Mouse (Mus musculus) MEL (cell line): ENCODE results near the gene Thap8. TPM values are rescaled to one million over a fixed set of nuclear protein-coding genes. Genes with fewer than 3 reads are reported as not detected.

Experiments
- DNase-seq: peaks from one replicate; pipeline ENCODE4 v3.0.0; 2011; ENCODE audit warnings: low read depth, low spot score
- H3K27ac ChIP-seq: 2 replicates; pipeline ENCODE4 v1.5.1; 2012; ENCODE audit warnings: low read depth, mild to moderate bottlenecking, control low read depth, low read length, moderate library complexity; ENCODE audit not compliant: control insufficient read depth
- H3K27me3 ChIP-seq, 2 experiments: fragments of 150-350 bp in 1 of 2; sonication (generic) in 1 of 2; 2 replicates each; pipeline ENCODE4 v1.6.1; 2012; ENCODE audit warnings: low read length in 2 of 2, mild to moderate bottlenecking in 2 of 2, improper control_type of control experiment in 1 of 2, moderate library complexity in 1 of 2; ENCODE audit not compliant: insufficient read depth in 2 of 2, control insufficient read depth in 1 of 2
- H3K36me3 ChIP-seq, 2 experiments: 2 replicates each; pipeline ENCODE4 v1.6.1; 2012 to 2014; ENCODE audit warnings: low read length in 2 of 2, improper control_type of control experiment in 1 of 2, inconsistent platforms in 1 of 2, mild to moderate bottlenecking in 1 of 2; ENCODE audit not compliant: insufficient read depth in 2 of 2, control insufficient read depth in 1 of 2
- H3K4me1 ChIP-seq, 2 experiments: fragments of 150-350 bp in 1 of 2; sonication (generic) in 1 of 2; 2 replicates each; pipeline ENCODE4 v1.6.1; 2012; ENCODE audit warnings: low read length in 2 of 2, improper control_type of control experiment in 1 of 2, mild to moderate bottlenecking in 1 of 2; ENCODE audit not compliant: insufficient read depth in 2 of 2, control insufficient read depth in 1 of 2
- H3K4me3 ChIP-seq, 2 experiments: fragments of 150-350 bp in 1 of 2; sonication (generic) in 1 of 2; 2 replicates each; pipeline ENCODE4 v1.5.1; 2012; ENCODE audit warnings: low read depth in 2 of 2, low read length in 2 of 2, mild to moderate bottlenecking in 2 of 2, moderate library complexity in 2 of 2, control low read depth in 1 of 2, improper control_type of control experiment in 1 of 2; ENCODE audit not compliant: control insufficient read depth in 1 of 2, insufficient read depth in 1 of 2
- H3K79me2 ChIP-seq: 2 replicates; pipeline ENCODE4 v1.6.1; 2012; ENCODE audit warnings: mild to moderate bottlenecking, low read length, moderate library complexity; ENCODE audit not compliant: control insufficient read depth, poor library complexity, insufficient read depth
- H3K9ac ChIP-seq: 2 replicates; pipeline ENCODE4 v1.6.1; 2012; ENCODE audit warnings: low read depth, mild to moderate bottlenecking, control low read depth, low read length, moderate library complexity; ENCODE audit not compliant: control insufficient read depth, poor library complexity, severe bottlenecking
- H3K9me3 ChIP-seq: fragments of 150-350 bp; sonication (generic); replicated peaks from 2 replicates; pipeline ENCODE4 v1.6.1; 2012; ENCODE audit warnings: mild to moderate bottlenecking, low read length, improper control_type of control experiment, moderate library complexity; ENCODE audit not compliant: insufficient read depth
- CHD2 ChIP-seq: IDR thresholded peaks from 2 replicates; pipeline ENCODE4 v1.6.1; 2011; ENCODE audit warnings: low read length, improper control_type of control experiment
- CTCF ChIP-seq, 3 experiments: IDR thresholded peaks in 2 of 3; conservative IDR thresholded peaks in 1 of 3; 2 replicates each; pipeline ENCODE4 v1.5.1; 2011 to 2012; ENCODE audit warnings: low read length in 3 of 3, low read depth in 2 of 3, mild to moderate bottlenecking in 2 of 3, improper control_type of control experiment in 1 of 3, inconsistent platforms in 1 of 3, mixed read lengths in 1 of 3, moderate library complexity in 1 of 3; ENCODE audit not compliant: control insufficient read depth in 1 of 3, insufficient read depth in 1 of 3, poor library complexity in 1 of 3, severe bottlenecking in 1 of 3
- GABPA ChIP-seq: IDR thresholded peaks from 2 replicates; pipeline ENCODE4 v1.6.1; 2012; ENCODE audit warnings: low read depth, mild to moderate bottlenecking, inconsistent platforms, low read length, improper control_type of control experiment, moderate library complexity
- HCFC1 ChIP-seq: IDR thresholded peaks from 2 replicates; pipeline ENCODE4 v1.6.1; 2012; ENCODE audit warnings: low read depth, mild to moderate bottlenecking, inconsistent platforms, low read length, improper control_type of control experiment, moderate library complexity
- KAT2A ChIP-seq: conservative IDR thresholded peaks from 2 replicates; pipeline ENCODE4 v1.6.1; 2012; ENCODE audit warnings: low read depth, low read length, improper control_type of control experiment, inconsistent platforms
- MAFK ChIP-seq: IDR thresholded peaks from 2 replicates; pipeline ENCODE4 v1.6.1; 2011; ENCODE audit warnings: low read depth, mild to moderate bottlenecking, low read length, improper control_type of control experiment, borderline replicate concordance
- MAX ChIP-seq: IDR thresholded peaks from 2 replicates; pipeline ENCODE4 v1.6.1; 2011; ENCODE audit warnings: low read length, improper control_type of control experiment
- MXI1 ChIP-seq: IDR thresholded peaks from 2 replicates; pipeline ENCODE4 v1.6.1; 2011; ENCODE audit warnings: mild to moderate bottlenecking, low read depth, low read length, improper control_type of control experiment
- NELFE ChIP-seq: IDR thresholded peaks from 2 replicates; pipeline ENCODE4 v1.6.1; 2011; ENCODE audit warnings: low read depth, low read length, improper control_type of control experiment
- NRF1 ChIP-seq: IDR thresholded peaks from 2 replicates; pipeline ENCODE4 v1.6.1; 2014; ENCODE audit warnings: low read depth, mild to moderate bottlenecking, inconsistent platforms, low read length, improper control_type of control experiment, moderate library complexity; ENCODE audit not compliant: poor library complexity, insufficient read depth, severe bottlenecking
- POLR2A ChIP-seq, 2 experiments: IDR thresholded peaks; 2 replicates each; pipeline ENCODE4 v1.6.1; 2011 to 2012; ENCODE audit warnings: low read length in 2 of 2, mild to moderate bottlenecking in 2 of 2, control low read depth in 1 of 2, improper control_type of control experiment in 1 of 2, low read depth in 1 of 2, moderate library complexity in 1 of 2; ENCODE audit not compliant: control insufficient read depth in 1 of 2, insufficient read depth in 1 of 2, poor library complexity in 1 of 2
- POLR2AphosphoS5 ChIP-seq: IDR thresholded peaks from 2 replicates; pipeline ENCODE4 v1.6.1; 2012; ENCODE audit warnings: low read depth, borderline replicate concordance, mild to moderate bottlenecking, inconsistent platforms, low read length, moderate library complexity, mixed read lengths
- RAD21 ChIP-seq: IDR thresholded peaks from 2 replicates; pipeline ENCODE4 v1.6.1; 2011; ENCODE audit warnings: mild to moderate bottlenecking, low read depth, low read length, improper control_type of control experiment
- RCOR1 ChIP-seq: IDR thresholded peaks from 2 replicates; pipeline ENCODE4 v1.6.1; 2012; ENCODE audit warnings: low read depth, mild to moderate bottlenecking, inconsistent platforms, low read length, improper control_type of control experiment
- SIN3A ChIP-seq: IDR thresholded peaks from 2 replicates; pipeline ENCODE4 v1.6.1; 2012; ENCODE audit warnings: low read length, improper control_type of control experiment, inconsistent platforms
- SMC3 ChIP-seq: IDR thresholded peaks from 2 replicates; pipeline ENCODE4 v1.6.1; 2011; ENCODE audit warnings: low read depth, low read length, improper control_type of control experiment
- ZC3H11A ChIP-seq: IDR thresholded peaks from 2 replicates; pipeline ENCODE4 v1.6.1; 2012; ENCODE audit warnings: low read depth, mild to moderate bottlenecking, inconsistent platforms, low read length, improper control_type of control experiment
- ZMIZ1 ChIP-seq: IDR thresholded peaks from 2 replicates; pipeline ENCODE4 v1.6.1; 2012; ENCODE audit warnings: low read depth, mild to moderate bottlenecking, inconsistent platforms, low read length, improper control_type of control experiment, moderate library complexity
- polyA plus RNA-seq, 2 experiments: library from polyadenylated mRNA; stranded (reverse) in 1 of 2; unstranded in 1 of 2; fragments of >175 nt in 1 of 2; fragments of >200 nt in 1 of 2; gene quantifications; 2 replicates each; pipeline versions ENCODE4 v1.2.1 to v1.2.4; 2012; ENCODE audit warnings: low replicate concordance in 2 of 2, low read depth in 1 of 2; ENCODE audit not compliant: insufficient read length in 2 of 2, insufficient read depth in 1 of 2, missing spikeins in 1 of 2
- total RNA-seq: library from RNA; depleted of rRNA; stranded (reverse); fragments of 300-350 nt; gene quantifications from 2 replicates; pipeline ENCODE4 v1.2.3, GENCODE M21; 2012

The Thap8 gene
- total and polyA plus RNA-seq, 3 experiments: 0.46 to 0.73 TPM; not detected in 1

- Histone ChIP-seq H3K4me3 (no peak overlapping the region), H3K27ac (no peak overlapping the region), H3K4me1 (peaks cover 0 to under 1% of the 10 kb centered on the region in 2 experiments; a peak in 1 of 4 replicates), H3K9ac (no peak overlapping the region), H3K9me3 (no peaks in the 10 kb centered on the region), H3K27me3 (peaks cover 0 to 2% of the 10 kb centered on the region in 2 experiments; a peak in 3 of 4 replicates), H3K79me2 (no peaks in the 10 kb centered on the region; the same call in 1 of the 2 replicates), H3K36me3 (peaks cover 0 to 6% of the 10 kb centered on the region in 2 experiments; a peak in 1 of 4 replicates)
- TF ChIP-seq GABPA (no peak), MAFK (no peak), POLR2AphosphoS5 (no peak), KAT2A (no peak), HCFC1 (no peak), RAD21 (no peak), CTCF (IDR thresholded peaks at IDR 0.05 in 2 of 3, conservative IDR thresholded peaks at IDR 0.05 in 1 of 3; ENCODE audit: control insufficient read depth in 1 of 3, insufficient read depth in 1 of 3, low read depth in 2 of 3, low read length in 3 of 3, poor library complexity in 1 of 3, severe bottlenecking in 1 of 3) (no peak)
- DNase-seq: no peak
Observed at GRCm38 (mm10) chr7:30327140-30327539, 47.2 kb downstream of the Thap8 start.

GRCm38 (mm10) chr7:30328379-30328778 lies 48.5 kb downstream of the Thap8 start:
- Histone ChIP-seq H3K79me2 (no peaks in the 10 kb centered on the region), H3K27me3 (peaks cover 0 to 2% of the 10 kb centered on the region in 2 experiments; a peak in 3 of 4 replicates), H3K27ac (no peak overlapping the region), H3K4me3 (no peak overlapping the region), H3K9ac (no peak overlapping the region)
- DNase-seq: no peak
- TF ChIP-seq MAX (no peak), KAT2A (no peak)
- TF ChIP-seq, all 39 proteins: peak for 0
- peaks cover 4 to 12% of the 10 kb centered on the region in 2 experiments; a peak in 3 of 4 replicates for H3K4me1 ChIP-seq
- peaks cover 0 to 11% of the 10 kb centered on the region in 2 experiments; a peak in 2 of 4 replicates for H3K36me3 ChIP-seq
- no peaks in the 10 kb centered on the region for H3K9me3 ChIP-seq

GRCm38 (mm10) chr7:30331887-30332286 lies 52.0 kb downstream of the Thap8 start:
- DNase-seq: peak; percentile 97
- Histone ChIP-seq H3K4me1 (peaks cover 4 to 19% of the 10 kb centered on the region in 2 experiments; a peak in 3 of 4 replicates), H3K36me3 (peaks cover 0 to 11% of the 10 kb centered on the region in 2 experiments; a peak in 2 of 4 replicates), H3K27me3 (peaks cover 0 to 2% of the 10 kb centered on the region in 2 experiments; a peak in 3 of 4 replicates), H3K9me3 (no peaks in the 10 kb centered on the region), H3K4me3 (peak overlapping the region; percentile 23 to 36), H3K79me2 (no peaks in the 10 kb centered on the region), H3K27ac (no peak overlapping the region), H3K9ac (0 out of 2 replicates have a peak overlapping the region, but pooled peaks have one; percentile 13)
- TF ChIP-seq ZC3H11A: 0 out of 2 replicates have a peak, but pooled peaks have one; percentile 18
- peak; percentile 48; the same call in 1 of the 2 replicates for TF ChIP-seq MAX
- TF ChIP-seq NRF1: no peak
- 0 out of 2 replicates have a peak, but pooled peaks have one; percentile 38 for TF ChIP-seq RCOR1
- peak; percentile 34; the same call in 1 of the 2 replicates for TF ChIP-seq SMC3
- TF ChIP-seq RAD21: peak; percentile 22; the same call in 1 of the 2 replicates
- no peak for TF ChIP-seq MXI1
- TF ChIP-seq POLR2A (IDR thresholded peaks at IDR 0.05; ENCODE audit: control insufficient read depth in 1 of 2, insufficient read depth in 1 of 2, low read depth in 1 of 2, low read length in 2 of 2, poor library complexity in 1 of 2): peak in 1 of 2 experiments; percentile 21; a peak in 1 of 4 replicates
- TF ChIP-seq HCFC1: peak; percentile 69
- no peak for TF ChIP-seq ZMIZ1
- TF ChIP-seq CTCF (IDR thresholded peaks at IDR 0.05 in 2 of 3, conservative IDR thresholded peaks at IDR 0.05 in 1 of 3; ENCODE audit: control insufficient read depth in 1 of 3, insufficient read depth in 1 of 3, low read depth in 2 of 3, low read length in 3 of 3, poor library complexity in 1 of 3, severe bottlenecking in 1 of 3): peak; percentile 82 to 96 (median 96)
- no peak for TF ChIP-seq NELFE
- peak; percentile 64; the same call in 1 of the 2 replicates for TF ChIP-seq SIN3A
- no peak for TF ChIP-seq CHD2
